Mouse (Mus musculus) kidney, embryonic 15.5 days (tissue): ENCODE results near the gene Fcgr3. TPM values are rescaled to one million over a fixed set of nuclear protein-coding genes. Genes with fewer than 3 reads are reported as not detected.
"Not testable (repeated sequence)": the region's sequence is repeated elsewhere in the genome, so short reads cannot be mapped to it uniquely, and the experiment has no call there.

Source experiments
- ATAC-seq: fragments of 200-750 bp; cut with Nextera tagmentation; replicated peaks from 2 replicates; pipeline ENCODE4 v1.8.0; 2017; ENCODE audit warnings: moderate TSS enrichment; ENCODE audit not compliant: low FRiP score
- H3K27ac ChIP-seq: fragments of 300-500 bp; sonication (generic); 2 replicates; pipeline ENCODE4 v1.5.1; 2015; ENCODE audit warnings: mild to moderate bottlenecking, inconsistent platforms
- H3K27me3 ChIP-seq: fragments of 300-500 bp; sonication (generic); 2 replicates; pipeline ENCODE4 v1.6.1; 2015; ENCODE audit warnings: inconsistent platforms
- H3K36me3 ChIP-seq: fragments of 300-500 bp; sonication (generic); 2 replicates; pipeline ENCODE4 v1.6.1; 2015; ENCODE audit warnings: inconsistent platforms
- H3K4me1 ChIP-seq: fragments of 300-500 bp; sonication (generic); 2 replicates; pipeline ENCODE4 v1.6.1; 2015; ENCODE audit warnings: inconsistent platforms
- H3K4me2 ChIP-seq: fragments of 300-500 bp; sonication (generic); 2 replicates; pipeline ENCODE4 v1.6.1; 2015; ENCODE audit warnings: moderate library complexity, mild to moderate bottlenecking, inconsistent platforms
- H3K4me3 ChIP-seq: fragments of 300-500 bp; sonication (generic); replicated peaks from 2 replicates; pipeline ENCODE4 v1.5.1; 2015; ENCODE audit warnings: mild to moderate bottlenecking, inconsistent platforms
- H3K9ac ChIP-seq: fragments of 300-500 bp; sonication (generic); 2 replicates; pipeline ENCODE4 v1.6.1; 2015; ENCODE audit warnings: mild to moderate bottlenecking, inconsistent platforms
- H3K9me3 ChIP-seq: fragments of 300-500 bp; sonication (generic); replicated peaks from 2 replicates; pipeline ENCODE4 v1.6.1; 2016; ENCODE audit warnings: inconsistent platforms
- WGBS: fragments of 180-500 bp; shearing (Covaris S2); methylation state at CpG from one replicate; pipeline ENCODE4 v1.1.7; 2015; ENCODE audit warnings: mixed read lengths; 5-methylcytosine and 5-hydroxymethylcytosine counted together
- polyA plus RNA-seq: library from polyadenylated mRNA; unstranded; fragments of >200 nt; fragmentation: Nextera tagmentation; extraction: Ambion mirVana; gene quantifications from 2 replicates; pipeline ENCODE4 v1.2.1, GENCODE M21; 2015

Fcgr3 gene
- polyA plus RNA-seq, 1 experiment from 2014 or later = 10.5 TPM

DNA sequence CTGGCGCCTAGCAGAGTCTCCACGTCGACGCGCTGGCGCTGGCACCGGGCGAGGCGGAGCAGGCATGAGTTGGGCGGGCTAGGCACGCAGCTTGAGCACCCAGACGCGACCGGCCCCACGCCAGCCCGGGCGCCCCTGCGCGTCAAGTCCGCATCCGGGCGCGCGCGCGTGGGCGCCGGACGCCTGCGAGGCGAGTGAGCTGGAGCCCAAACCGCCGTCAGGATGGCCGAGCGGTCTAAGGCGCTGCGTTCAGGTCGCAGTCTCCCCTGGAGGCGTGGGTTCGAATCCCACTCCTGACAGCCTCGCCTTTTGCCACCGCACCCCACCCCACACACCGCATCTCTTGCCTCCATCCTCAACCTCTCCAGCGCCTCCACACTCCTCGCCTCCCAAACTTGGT lies 1.0 kb upstream of the Fcgr3 start:
- not testable (repeated sequence) for H3K9me3 ChIP-seq, H3K36me3 ChIP-seq, H3K9ac ChIP-seq, H3K27ac ChIP-seq
- 8% methylated on average over 31 of the region's 45 CpGs for WGBS
- Histone ChIP-seq H3K27me3 (peaks cover 43% of the 10 kb centered on the region), H3K4me1 (peaks cover 14% of the 10 kb centered on the region), H3K4me2 (peak overlapping the region; percentile 49), H3K4me3 (peak overlapping the region; percentile 33)
- peak; percentile 4 for ATAC-seq

DNA sequence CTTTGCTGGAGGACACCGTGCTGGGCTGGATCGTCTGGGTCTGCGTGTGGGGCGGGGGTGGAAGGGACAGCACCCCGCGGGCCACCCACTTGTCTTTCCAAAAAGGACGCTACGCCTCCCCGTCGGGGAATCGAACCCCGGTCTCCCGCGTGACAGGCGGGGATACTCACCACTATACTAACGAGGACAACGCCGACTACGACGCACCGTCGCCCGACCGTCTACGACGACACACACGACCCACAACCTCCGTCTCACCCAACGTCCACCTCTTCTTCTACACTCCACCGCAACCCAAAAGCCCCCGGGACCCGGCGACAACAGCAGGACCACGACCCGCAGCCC lies 480 bp upstream of the Fcgr3 start:
- WGBS = under 1% methylated on average over 23 of the region's 35 CpGs
- H3K27ac ChIP-seq, H3K36me3 ChIP-seq, H3K9ac ChIP-seq, H3K9me3 ChIP-seq: not testable (repeated sequence)
- peak; percentile 27 for ATAC-seq
- Histone ChIP-seq H3K4me1 (peaks cover 14% of the 10 kb centered on the region), H3K4me2 (peak overlapping the region; percentile 46), H3K4me3 (peak overlapping the region; percentile 29), H3K27me3 (peaks cover 41% of the 10 kb centered on the region)

DNA sequence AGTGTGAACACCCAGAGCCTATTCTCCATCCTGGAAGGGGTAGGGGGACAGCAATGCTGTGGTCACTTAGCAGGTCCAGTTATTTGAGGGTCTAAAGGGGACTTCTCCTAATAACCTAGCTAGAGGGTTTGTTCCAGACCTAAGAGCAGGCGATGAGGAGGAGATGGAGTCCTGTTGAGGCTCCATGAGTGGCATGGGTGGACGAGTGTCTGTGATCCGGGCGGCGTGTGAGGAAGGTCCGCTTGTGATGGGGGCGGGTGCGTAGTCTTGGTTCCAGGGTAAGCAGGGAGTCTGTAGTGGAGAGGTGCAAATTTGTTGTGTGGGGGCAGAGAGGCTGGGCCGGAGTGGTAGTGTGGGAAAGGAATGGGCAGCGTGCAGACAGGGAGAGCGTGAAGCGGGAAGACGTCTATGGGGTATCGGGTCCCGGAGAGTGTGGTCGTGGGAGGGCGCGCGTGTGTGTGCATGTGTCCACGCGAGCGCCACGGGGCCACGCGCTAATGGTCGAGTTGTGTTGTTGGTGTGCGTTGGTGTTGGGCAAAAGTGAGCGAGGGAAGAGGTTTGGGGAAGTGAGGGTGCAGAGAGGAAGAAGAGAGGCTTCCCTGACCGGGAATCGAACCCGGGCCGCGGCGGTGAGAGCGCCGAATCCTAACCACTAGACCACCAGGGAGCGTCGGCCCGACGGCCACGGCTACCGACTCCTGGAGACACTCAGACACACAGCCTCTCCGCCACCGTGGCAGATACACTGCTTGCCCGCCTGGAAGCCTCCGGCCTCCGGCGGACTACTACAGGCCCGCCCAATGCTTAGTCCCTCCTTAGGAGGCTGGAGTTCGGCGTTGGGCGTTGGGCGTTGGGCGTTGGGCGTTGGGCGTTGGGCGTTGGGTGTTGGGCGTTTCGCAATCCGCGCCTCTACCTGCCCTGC lies 905 bp downstream of the Fcgr3 start:
- Histone ChIP-seq H3K27me3 (peaks cover 33% of the 10 kb centered on the region), H3K4me3 (peak overlapping the region; percentile 29), H3K4me1 (peaks cover 14% of the 10 kb centered on the region), H3K4me2 (peak overlapping the region; percentile 48)
- not testable (repeated sequence) for H3K9me3 ChIP-seq, H3K9ac ChIP-seq, H3K27ac ChIP-seq, H3K36me3 ChIP-seq
- peak; percentile 85 for ATAC-seq
- 8% methylated on average over 41 of the region's 61 CpGs for WGBS

- no peaks in the 10 kb centered on the region for H3K36me3 ChIP-seq
- H3K4me2 ChIP-seq = no peak overlapping the region
- ATAC-seq = no peak
- H3K4me3 ChIP-seq = no peak overlapping the region
- H3K4me1 ChIP-seq = peaks cover 14% of the 10 kb centered on the region
- H3K27me3 ChIP-seq = peaks cover 27% of the 10 kb centered on the region
- H3K9ac ChIP-seq = no peak overlapping the region
- WGBS = 86% methylated on average over 3 of the region's 3 CpGs
- no peak overlapping the region for H3K27ac ChIP-seq
- no peaks in the 10 kb centered on the region for H3K9me3 ChIP-seq
Observed at GRCm38 (mm10) chr1:171061566-171061965, 3.2 kb downstream of the Fcgr3 start.

- 41% methylated on average over 10 of the region's 10 CpGs for WGBS
- Histone ChIP-seq H3K36me3 (no peaks in the 10 kb centered on the region), H3K4me2 (peak overlapping the region; percentile 29; the same call in 1 of the 2 replicates), H3K27ac (no peak overlapping the region), H3K27me3 (peaks cover 18% of the 10 kb centered on the region), H3K9me3 (no peaks in the 10 kb centered on the region), H3K4me1 (peaks cover 11% of the 10 kb centered on the region), H3K9ac (no peak overlapping the region), H3K4me3 (no peak overlapping the region)
- no peak for ATAC-seq
Observed at GRCm38 (mm10) chr1:171060392-171060791, 4.3 kb downstream of the Fcgr3 start.

DNA sequence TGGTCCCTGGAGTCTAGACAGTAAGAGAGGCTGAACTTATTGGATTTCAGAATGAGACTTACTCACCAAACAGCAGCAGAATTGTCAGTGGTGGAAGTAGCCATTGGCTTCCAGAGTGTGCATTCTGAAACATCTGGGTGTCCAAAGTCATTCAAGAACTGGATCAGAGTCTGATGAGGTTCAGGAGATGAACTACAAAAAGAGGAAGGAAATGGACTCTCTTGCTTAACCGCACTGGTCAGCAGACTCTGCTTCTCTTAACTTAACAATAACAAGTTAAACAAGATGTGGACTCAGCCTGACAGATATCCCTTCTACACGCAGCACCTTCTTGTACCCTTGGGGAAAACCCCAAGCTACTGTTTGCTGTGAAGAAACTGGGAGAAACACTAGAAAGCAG lies 5.5 kb downstream of the Fcgr3 start:
- Histone ChIP-seq H3K9ac (no peak overlapping the region), H3K4me1 (peaks cover 4% of the 10 kb centered on the region), H3K4me3 (no peak overlapping the region), H3K4me2 (no peak overlapping the region), H3K9me3 (no peaks in the 10 kb centered on the region), H3K36me3 (no peaks in the 10 kb centered on the region), H3K27ac (no peak overlapping the region), H3K27me3 (peaks cover 11% of the 10 kb centered on the region)
- ATAC-seq = no peak
- 76% methylated on average over 2 of the region's 2 CpGs for WGBS

- Histone ChIP-seq H3K27ac (no peak overlapping the region), H3K9me3 (no peaks in the 10 kb centered on the region), H3K36me3 (no peaks in the 10 kb centered on the region), H3K4me1 (no peaks in the 10 kb centered on the region), H3K4me3 (no peak overlapping the region), H3K4me2 (no peak overlapping the region), H3K27me3 (no peaks in the 10 kb centered on the region), H3K9ac (no peak overlapping the region)
- 88% methylated on average over 5 of the region's 5 CpGs for WGBS
- no peak for ATAC-seq
Observed at GRCm38 (mm10) chr1:171057253-171057652, 7.5 kb downstream of the Fcgr3 start.

DNA sequence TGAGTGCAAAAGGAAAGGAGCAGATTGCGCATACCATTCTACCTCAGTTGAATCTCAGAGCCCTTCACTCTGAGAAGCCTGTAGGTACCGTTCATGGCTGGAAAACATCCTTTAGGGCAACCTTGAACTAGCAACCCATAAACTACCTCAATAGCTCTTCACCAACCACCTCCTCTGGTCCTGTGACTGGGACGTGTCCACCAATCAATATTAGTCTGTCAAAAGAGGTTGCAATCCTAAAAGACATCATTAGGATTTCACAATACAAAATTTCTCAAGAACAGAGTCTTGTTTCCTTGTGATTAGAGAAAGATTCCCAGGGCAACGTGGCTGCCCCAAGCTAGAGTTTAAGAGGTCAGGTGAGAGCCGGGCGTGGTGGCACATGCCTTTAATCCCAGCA lies 11.4 kb downstream of the Fcgr3 start:
- Histone ChIP-seq H3K4me1 (no peaks in the 10 kb centered on the region; the same call in 1 of the 2 replicates), H3K4me3 (no peak overlapping the region), H3K27ac (no peak overlapping the region), H3K36me3 (no peaks in the 10 kb centered on the region), H3K9ac (no peak overlapping the region), H3K27me3 (no peaks in the 10 kb centered on the region), H3K9me3 (no peaks in the 10 kb centered on the region), H3K4me2 (no peak overlapping the region)
- WGBS = 85% methylated on average over 6 of the region's 6 CpGs
- ATAC-seq = no peak

- WGBS = 60% methylated on average over 7 of the region's 7 CpGs
- ATAC-seq = no peak
- H3K27ac ChIP-seq = no peak overlapping the region
- H3K4me1 ChIP-seq = no peaks in the 10 kb centered on the region; the same call in 1 of the 2 replicates
- H3K9me3 ChIP-seq = no peaks in the 10 kb centered on the region
- H3K9ac ChIP-seq = no peak overlapping the region
- no peaks in the 10 kb centered on the region for H3K36me3 ChIP-seq
- H3K4me2 ChIP-seq = no peak overlapping the region
- H3K27me3 ChIP-seq = no peaks in the 10 kb centered on the region
- H3K4me3 ChIP-seq = no peak overlapping the region
Observed at GRCm38 (mm10) chr1:171050774-171051173, 14.0 kb downstream of the Fcgr3 start.

- Histone ChIP-seq H3K27me3 (no peaks in the 10 kb centered on the region), H3K4me2 (peak overlapping the region; percentile 31; the same call in 1 of the 2 replicates), H3K9ac (no peak overlapping the region), H3K4me3 (no peak overlapping the region; the same call in 1 of the 2 replicates), H3K36me3 (no peaks in the 10 kb centered on the region), H3K9me3 (no peaks in the 10 kb centered on the region), H3K27ac (no peak overlapping the region), H3K4me1 (no peaks in the 10 kb centered on the region; the same call in 1 of the 2 replicates)
- 53% methylated on average over 10 of the region's 10 CpGs for WGBS
- ATAC-seq = no peak
Observed at GRCm38 (mm10) chr1:171049263-171049662, 15.5 kb downstream of the Fcgr3 start.

GRCm38 (mm10) chr1:171046501-171046900 lies 18.2 kb downstream of the Fcgr3 start:
- H3K4me1 ChIP-seq = no peaks in the 10 kb centered on the region; the same call in 1 of the 2 replicates
- no peak overlapping the region for H3K27ac ChIP-seq
- H3K27me3 ChIP-seq = no peaks in the 10 kb centered on the region
- ATAC-seq = no peak
- no peaks in the 10 kb centered on the region for H3K36me3 ChIP-seq
- no peak overlapping the region for H3K4me3 ChIP-seq
- no peak overlapping the region for H3K4me2 ChIP-seq
- H3K9me3 ChIP-seq = no peaks in the 10 kb centered on the region
- 71% methylated on average over 3 of the region's 3 CpGs for WGBS
- no peak overlapping the region for H3K9ac ChIP-seq

- no peaks in the 10 kb centered on the region for H3K9me3 ChIP-seq
- H3K4me2 ChIP-seq = peak overlapping the region; percentile 63
- 8% methylated on average over 14 of the region's 14 CpGs for WGBS
- H3K36me3 ChIP-seq = no peaks in the 10 kb centered on the region
- H3K27ac ChIP-seq = peak overlapping the region; percentile 78; the same call in 1 of the 2 replicates
- peak overlapping the region; percentile 54 for H3K4me3 ChIP-seq
- H3K27me3 ChIP-seq = peaks cover 6% of the 10 kb centered on the region; the same call in 1 of the 2 replicates
- H3K4me1 ChIP-seq = no peaks in the 10 kb centered on the region
- peak overlapping the region; percentile 27; the same call in 1 of the 2 replicates for H3K9ac ChIP-seq
- ATAC-seq = 0 out of 2 replicates have a peak, but pooled peaks have one; percentile 3
Observed at GRCm38 (mm10) chr1:171045079-171045465, 19.7 kb downstream of the Fcgr3 start.
